Mouse (Mus musculus) layer of hippocampus, postnatal 36 days (tissue): ENCODE results near the gene Gramd1a. TPM values are rescaled to one million over a fixed set of nuclear protein-coding genes. Genes with fewer than 3 reads are reported as not detected.
A peak's percentile ranks its signal among the peaks of the same experiment; 100 is the strongest.

ENCODE experiments used
- DNase-seq, 2 experiments: peaks; one replicate each; pipeline ENCODE4 v3.0.0; 2022
- total RNA-seq, 2 experiments: library from RNA; stranded (reverse); gene quantifications; 2 replicates each; pipeline ENCODE4 v1.2.3; 2021

Gramd1a gene
- 100 to 1,000 TPM; 111 to 118 TPM for total RNA-seq

GRCm38 (mm10) chr7:31155296-31156033, at the start of gene Gramd1a:
Gene Gramd1a (minus strand): TSS chr7:31155896.
- DNase-seq = no peak

GRCm38 (mm10) chr7:31195591-31196307, 40.1 kb upstream of the Gramd1a start:
- no peak for DNase-seq

DNA sequence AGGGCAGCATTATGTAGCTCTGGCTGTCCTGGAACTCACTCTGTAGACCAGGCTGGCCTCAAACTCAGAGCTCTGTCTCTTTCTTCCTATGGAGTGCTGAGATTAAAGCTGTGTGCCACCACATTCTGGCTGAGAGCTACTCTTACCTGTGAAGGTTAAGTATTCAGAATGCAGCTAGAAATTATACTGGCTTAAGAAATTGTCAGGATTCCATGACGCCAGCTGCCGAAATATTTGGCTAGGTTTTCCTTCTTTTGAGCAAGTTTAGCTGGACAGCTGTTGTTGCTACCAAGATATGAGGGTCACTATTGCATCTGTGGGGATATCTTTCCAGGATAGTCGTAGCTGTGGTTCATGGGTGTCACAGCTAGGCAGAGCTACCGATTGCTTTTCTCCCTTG, 29.0 kb upstream of the Gramd1a start:
- DNase-seq = no peak

GRCm38 (mm10) chr7:31182863-31183262, 27.2 kb upstream of the Gramd1a start:
- DNase-seq = no peak

DNA sequence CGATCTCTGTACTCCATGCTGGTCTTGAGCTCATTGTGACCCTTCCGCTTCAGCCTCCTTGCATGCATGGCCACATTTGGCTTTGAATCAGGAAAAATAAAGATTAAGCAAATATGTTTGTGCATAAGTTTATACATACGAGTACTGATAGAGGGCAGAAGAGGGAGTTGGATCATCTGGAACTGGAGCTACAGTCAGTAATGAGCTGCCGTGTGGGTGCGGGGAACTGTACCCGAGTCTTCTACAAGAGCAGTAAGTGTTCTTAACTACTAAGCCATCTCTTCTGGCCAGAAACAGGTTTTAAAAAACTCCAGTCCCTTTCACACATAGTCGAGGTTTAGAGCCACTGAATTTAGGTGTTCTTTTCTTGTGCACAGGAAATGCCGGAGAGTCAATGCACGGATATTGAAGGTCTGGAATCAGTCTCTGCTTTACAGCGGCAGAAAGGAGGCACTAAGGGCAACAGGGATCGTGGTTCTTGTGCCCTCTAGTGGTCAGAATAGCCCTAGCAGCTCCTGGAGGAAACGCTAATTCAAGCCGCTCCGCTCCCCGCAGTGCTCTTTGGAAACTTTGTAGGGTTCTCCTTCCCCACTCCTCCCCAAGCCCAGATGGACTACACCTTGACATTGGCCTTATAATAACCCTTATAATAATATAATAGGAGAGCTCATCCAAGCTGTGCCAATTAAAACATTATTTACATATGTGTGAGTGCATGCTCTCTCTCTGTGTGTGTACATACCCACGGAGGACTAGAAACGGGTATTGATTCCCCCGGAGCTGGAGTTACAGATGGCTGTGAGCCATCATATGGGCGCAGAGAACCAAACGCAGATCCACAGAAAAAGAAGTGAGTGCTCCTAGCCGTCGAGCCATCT, 21.4 kb upstream of the Gramd1a start:
- peak; percentile 40 to 66 for DNase-seq

DNA sequence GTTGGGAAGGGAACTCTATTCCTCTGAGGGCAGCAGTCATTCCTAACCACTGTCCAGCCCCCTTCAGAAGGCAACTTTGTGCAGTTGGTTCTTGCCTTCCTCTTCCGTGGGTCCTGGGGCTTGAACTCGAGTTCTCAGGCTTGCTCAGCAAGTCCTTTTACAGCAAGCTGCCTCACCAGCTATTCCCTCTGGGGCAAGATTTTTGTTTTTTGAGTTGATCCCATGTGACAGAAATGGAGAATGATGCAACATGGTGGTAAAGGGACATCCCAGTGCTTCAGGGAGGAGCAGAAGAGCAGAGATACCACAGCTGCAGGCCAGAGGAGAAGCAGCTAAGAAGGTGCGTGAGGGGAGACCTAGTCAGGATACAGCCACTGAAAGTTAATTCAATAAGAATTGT, 19.4 kb upstream of the Gramd1a start:
- DNase-seq = no peak

- no peak for DNase-seq
Measured at GRCm38 (mm10) chr7:31174466-31174865, 18.8 kb upstream of the Gramd1a start.

DNA sequence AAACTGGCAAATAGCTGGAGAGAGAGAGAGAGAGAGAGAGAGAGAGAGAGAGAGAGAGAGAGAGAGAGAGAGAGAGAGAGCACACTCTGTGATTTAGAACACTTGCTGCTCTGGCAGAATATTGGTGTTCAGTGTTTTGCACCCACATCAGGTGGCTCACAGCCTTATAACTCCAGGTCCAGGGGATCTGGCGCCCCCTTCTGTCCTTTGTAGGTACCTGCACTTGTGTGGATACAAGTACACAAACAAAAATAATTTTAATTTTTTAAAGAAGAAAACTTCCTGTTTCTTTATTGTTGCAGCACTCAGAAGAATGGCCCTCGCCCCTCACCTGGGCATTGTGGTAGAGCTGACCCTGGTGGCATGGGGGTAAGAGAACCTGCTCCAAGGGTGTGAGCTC, 16.5 kb upstream of the Gramd1a start:
- no peak for DNase-seq

- DNase-seq = no peak
Measured at GRCm38 (mm10) chr7:31170520-31170919, 14.8 kb upstream of the Gramd1a start.

DNA sequence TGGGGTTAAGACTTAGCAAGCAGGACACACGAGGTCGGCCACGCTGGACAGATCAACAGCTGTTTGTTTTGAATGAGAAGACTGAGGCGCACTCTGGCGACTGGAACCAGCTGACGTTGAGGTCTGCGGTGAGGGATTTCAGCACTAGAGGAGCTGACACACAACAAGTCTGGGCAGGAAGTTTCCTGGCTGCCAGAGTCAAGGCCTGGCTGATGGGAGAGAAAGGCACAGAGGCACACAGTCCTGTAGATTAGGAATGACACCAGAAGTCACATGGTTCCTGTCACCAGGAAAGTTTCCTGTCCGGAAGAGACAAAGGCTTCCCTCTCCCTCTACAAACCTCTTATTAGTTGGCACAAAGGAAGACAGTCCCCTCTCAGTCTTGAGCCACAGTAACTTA, 12.7 kb upstream of the Gramd1a start:
- no peak for DNase-seq

DNA sequence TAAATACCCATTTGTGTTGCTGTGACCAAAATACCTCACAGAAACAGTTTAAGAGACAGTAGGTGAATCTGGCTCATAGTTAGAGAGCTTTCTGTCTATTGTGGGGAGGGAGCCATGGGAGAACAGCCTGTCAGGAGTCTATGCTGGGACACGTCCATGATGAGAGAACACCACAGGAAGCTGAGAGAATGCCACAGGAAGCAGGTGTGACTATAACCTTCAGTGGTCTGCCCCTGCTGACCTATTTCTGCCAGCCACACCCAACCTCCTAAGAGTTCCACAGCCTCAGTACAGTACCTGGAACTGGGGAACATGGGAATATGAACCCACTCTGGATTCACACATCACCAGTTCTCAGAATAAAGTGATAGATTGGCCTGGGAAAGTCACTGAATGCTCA, 9.1 kb upstream of the Gramd1a start:
- no peak for DNase-seq

DNA sequence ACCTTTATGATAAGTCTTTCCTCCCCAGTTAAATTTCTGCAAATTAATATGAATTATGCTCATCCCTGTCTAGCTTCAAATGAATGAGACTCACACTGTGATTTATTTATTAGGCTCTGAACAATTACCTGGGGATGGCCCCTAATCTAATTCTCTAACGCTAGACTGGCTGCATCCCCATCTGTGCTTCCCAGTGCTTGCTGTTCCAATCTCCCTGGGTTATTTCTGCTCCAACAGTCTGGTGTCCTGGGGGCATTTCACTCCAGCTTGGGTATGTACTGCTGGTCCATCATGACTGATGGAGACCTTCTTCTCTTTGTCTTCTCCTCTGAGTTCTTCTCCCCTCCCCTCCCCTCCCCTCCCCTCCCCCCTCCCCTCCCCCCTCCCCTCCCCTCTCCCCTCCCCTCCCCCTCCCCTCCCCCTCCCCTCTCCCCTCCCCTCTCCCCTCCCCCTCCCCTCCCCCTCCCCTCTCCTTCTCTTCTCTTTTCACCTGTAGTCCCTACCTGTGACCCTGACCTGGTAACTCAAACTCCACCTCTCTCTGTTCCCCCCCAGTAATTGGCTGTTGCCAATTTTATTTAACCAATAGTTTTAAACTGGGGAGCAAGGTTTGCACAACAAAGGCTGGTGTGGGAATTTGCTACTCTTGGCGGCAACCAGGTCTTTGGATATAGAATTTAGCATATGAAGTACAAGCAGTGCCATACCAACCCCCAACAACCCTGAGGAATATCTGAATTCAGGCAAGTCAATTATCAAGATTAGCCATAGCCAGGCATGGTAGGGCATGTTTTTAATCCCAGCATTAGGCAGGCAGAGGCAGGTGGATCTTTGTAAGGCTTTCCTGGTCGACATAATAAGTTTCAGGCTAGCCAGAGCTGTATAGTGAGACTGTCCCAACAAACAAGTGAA, 8.2 kb upstream of the Gramd1a start:
- DNase-seq = no peak

DNA sequence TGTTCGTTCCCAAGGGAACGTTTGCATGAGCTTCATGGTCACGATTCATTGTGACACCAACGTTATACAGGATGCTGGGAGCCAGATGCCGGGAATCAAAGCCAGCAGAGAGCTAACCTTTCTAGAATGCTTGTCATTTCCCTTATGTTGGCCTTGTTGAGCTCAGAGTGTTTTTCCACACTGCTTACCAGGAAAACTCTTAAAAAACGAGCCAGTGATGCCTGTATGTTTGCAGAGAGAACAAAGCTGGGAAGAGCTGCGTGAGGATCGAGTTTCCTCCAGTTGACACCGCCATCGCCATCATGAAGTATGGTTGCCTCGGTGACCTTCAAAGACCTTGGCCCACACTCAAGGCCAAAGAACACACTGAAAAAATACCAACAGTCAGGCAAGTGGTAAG, 6.6 kb upstream of the Gramd1a start:
- DNase-seq = no peak

DNA sequence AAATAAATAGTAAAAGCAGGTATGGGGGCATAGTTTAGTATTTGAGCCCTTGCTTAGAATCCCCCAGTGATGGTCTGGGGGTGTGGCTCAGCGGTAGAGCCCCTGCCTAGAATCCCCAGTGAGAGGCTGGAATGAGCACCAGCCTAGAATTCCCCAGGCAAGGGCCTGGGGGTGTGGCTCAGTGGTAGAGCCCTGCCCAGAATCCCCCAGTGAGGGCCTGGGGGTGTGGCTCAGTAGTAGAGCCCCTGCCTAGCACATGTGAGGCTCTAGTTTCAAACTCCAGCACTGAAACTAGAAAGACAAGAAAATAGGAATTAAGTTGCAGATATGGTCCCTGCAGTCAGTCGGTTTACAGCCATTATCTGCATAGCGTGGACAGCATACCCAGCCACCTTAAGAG, 6.1 kb upstream of the Gramd1a start:
- no peak for DNase-seq

GRCm38 (mm10) chr7:31161246-31161645, 5.5 kb upstream of the Gramd1a start:
- DNase-seq = no peak

- DNase-seq = no peak
Measured at GRCm38 (mm10) chr7:31160763-31161162, 5.1 kb upstream of the Gramd1a start.

- DNase-seq = no peak
Measured at GRCm38 (mm10) chr7:31156034-31156928, 585 bp upstream of the Gramd1a start.

DNA sequence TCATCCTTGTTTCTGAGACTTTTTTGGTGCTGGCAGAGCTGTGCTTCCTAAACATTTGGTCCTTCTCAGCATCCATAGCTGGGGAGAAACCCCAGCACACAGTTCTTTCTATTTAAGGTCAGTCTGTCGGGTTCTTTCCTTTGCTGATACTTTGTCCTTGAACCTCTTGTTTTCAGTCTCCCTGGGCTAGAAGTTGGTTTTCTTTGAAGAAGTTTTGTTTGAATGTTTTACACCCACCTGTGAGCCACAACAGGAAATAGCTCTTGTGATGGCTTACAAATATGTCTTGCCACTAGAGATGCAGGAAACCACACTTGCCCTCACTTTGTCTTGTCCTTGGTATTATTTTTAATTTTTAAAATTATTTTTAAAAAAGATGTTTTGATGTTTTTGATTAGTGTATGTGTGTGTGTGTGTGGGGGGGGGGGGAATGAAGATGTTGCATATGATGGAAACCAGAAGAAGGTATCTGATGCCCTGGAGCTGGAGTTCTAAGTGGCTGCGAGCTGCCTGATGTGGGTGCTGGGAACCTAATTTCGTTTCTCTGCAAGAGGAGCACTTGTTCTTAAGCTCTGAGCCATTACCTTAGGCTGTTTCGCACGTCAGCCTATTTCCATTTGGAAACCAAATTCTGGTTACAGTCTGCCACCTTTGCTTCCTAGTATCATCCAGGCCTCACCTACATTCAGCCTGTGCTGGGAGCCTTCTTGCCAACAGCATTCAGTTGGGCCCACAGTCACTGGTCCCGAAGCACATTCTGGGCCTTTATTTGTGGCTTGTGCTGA, 2.0 kb downstream of the Gramd1a start:
- no peak for DNase-seq

DNA sequence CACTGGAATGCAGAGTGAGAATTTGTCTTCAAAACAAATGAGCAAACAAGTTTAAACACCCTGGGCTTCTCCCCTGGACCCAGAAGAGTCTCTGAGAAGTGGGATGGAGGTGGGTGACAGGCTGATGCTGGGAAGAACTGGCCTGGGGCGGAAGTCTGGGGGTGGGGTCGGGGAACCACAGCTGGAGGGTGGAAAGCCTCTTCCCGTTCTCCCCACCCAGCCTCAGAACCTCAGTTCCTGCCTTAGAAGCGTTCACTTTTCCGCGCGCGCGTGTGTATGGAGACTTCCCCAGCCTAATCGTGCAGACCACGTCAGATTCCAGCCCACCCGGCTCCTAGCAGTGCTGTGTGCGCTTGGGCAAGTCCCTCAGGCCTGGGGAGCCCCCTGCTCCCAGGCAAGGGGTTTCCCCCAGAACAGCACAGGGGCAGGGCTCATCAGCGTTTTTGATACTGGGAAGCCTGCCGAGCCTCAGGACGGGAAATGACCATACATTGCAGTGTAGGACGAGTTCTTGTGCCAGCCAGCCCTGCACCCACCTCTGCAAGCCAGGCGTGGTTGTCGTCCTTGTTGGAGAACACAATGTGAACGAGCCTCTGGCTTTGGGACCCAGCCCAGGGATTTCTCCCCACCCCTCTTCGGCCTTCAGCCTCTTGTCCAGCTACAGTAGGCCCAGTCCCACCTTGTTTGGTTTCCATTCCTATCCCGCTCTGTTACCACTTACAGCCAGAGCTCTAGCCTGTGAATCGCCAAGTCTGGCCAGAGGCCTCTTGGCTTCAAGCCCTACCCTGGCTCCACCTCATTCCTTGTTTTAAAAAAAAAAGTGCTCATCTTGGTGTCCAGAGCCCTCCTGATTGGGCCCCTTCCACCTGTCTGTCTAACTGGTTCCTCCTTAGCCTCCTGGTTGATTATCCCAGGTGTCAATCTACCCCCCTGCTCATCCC, 4.1 kb downstream of the Gramd1a start:
- peak in 1 of 2 experiments; percentile 44 for DNase-seq
